Mouse (Mus musculus) left cerebral cortex, adult 11 months (tissue): ENCODE data around the gene Rfx7.
A peak's percentile ranks its signal among the peaks of the same experiment; 100 is the strongest.

Experiments
- DNase-seq: peaks from one replicate; pipeline ENCODE4 v3.0.0; 2022; ENCODE audit warnings: low spot score

Rfx7 gene

GRCm38 (mm10) chr9:72531996-72532380 lies at the start of gene Rfx7:
Rfx7 (plus strand) TSS chr9:72532240.
- DNase-seq, result peak; percentile 58

- DNase-seq, result no peak
Observed at GRCm38 (mm10) chr9:72488523-72488922, 43.5 kb upstream of the Rfx7 start.

GRCm38 (mm10) chr9:72489131-72489530 lies 42.9 kb upstream of the Rfx7 start:
- DNase-seq, result no peak

- peak; percentile 88 for DNase-seq
Observed at GRCm38 (mm10) chr9:72491559-72492193, 40.4 kb upstream of the Rfx7 start.

GRCm38 (mm10) chr9:72492194-72492565 lies 39.9 kb upstream of the Rfx7 start, which contains the start of gene Tex9:
Tex9 (minus strand) TSS chr9:72492212.
- DNase-seq, result no peak

GRCm38 (mm10) chr9:72493465-72493864 lies 38.6 kb upstream of the Rfx7 start:
- DNase-seq, result no peak

GRCm38 (mm10) chr9:72493984-72494685 lies 37.9 kb upstream of the Rfx7 start:
- no peak for DNase-seq

- DNase-seq, result no peak
Observed at GRCm38 (mm10) chr9:72496691-72497090, 35.3 kb upstream of the Rfx7 start.

GRCm38 (mm10) chr9:72497171-72497570 lies 34.9 kb upstream of the Rfx7 start:
- DNase-seq, result no peak

GRCm38 (mm10) chr9:72512229-72512981 lies 19.6 kb upstream of the Rfx7 start:
- DNase-seq, result no peak

- DNase-seq, result no peak
Observed at GRCm38 (mm10) chr9:72515366-72515765, 16.7 kb upstream of the Rfx7 start.

- DNase-seq, result no peak
Observed at GRCm38 (mm10) chr9:72519246-72519645, 12.8 kb upstream of the Rfx7 start.

GRCm38 (mm10) chr9:72520849-72521248 lies 11.2 kb upstream of the Rfx7 start:
- no peak for DNase-seq

- no peak for DNase-seq
Observed at GRCm38 (mm10) chr9:72526091-72526490, 5.9 kb upstream of the Rfx7 start.

GRCm38 (mm10) chr9:72530237-72530636 lies 1.8 kb upstream of the Rfx7 start:
- DNase-seq, result peak; percentile 74

- DNase-seq, result no peak
Observed at GRCm38 (mm10) chr9:72530824-72531223, 1.2 kb upstream of the Rfx7 start.

- peak; percentile 78 for DNase-seq
Observed at GRCm38 (mm10) chr9:72531291-72531995, 597 bp upstream of the Rfx7 start.

- DNase-seq, result peak; percentile 30
Observed at GRCm38 (mm10) chr9:72532381-72533088, 495 bp downstream of the Rfx7 start.

- no peak for DNase-seq
Observed at GRCm38 (mm10) chr9:72533089-72533415, 1.0 kb downstream of the Rfx7 start.

- no peak for DNase-seq
Observed at GRCm38 (mm10) chr9:72534985-72535384, 2.9 kb downstream of the Rfx7 start.

GRCm38 (mm10) chr9:72535394-72535793 lies 3.4 kb downstream of the Rfx7 start:
- no peak for DNase-seq

- DNase-seq, result no peak
Observed at GRCm38 (mm10) chr9:72537086-72537485, 5.0 kb downstream of the Rfx7 start.
